Mouse (Mus musculus): ENCODE data around the gene Hebp2. TPM values are rescaled to one million over a fixed set of nuclear protein-coding genes. Genes with fewer than 3 reads are reported as not detected.

Gene Hebp2
- total RNA-seq, 4 experiments from 2014 or later, result 3.6 to 7.0 (median 5.8) TPM

- no peak for DNase-seq
Measured at GRCm38 (mm10) chr10:18508586-18508985, 37.3 kb downstream of the Hebp2 start.

- no peak for DNase-seq
Measured at GRCm38 (mm10) chr10:18507869-18508473, 37.9 kb downstream of the Hebp2 start.

GRCm38 (mm10) chr10:18506501-18506946, 39.4 kb downstream of the Hebp2 start:
- no peak for DNase-seq

- DNase-seq, result no peak
Measured at GRCm38 (mm10) chr10:18505690-18506089, 40.2 kb downstream of the Hebp2 start.

- no peak for DNase-seq
Measured at GRCm38 (mm10) chr10:18501997-18502396, 43.9 kb downstream of the Hebp2 start.

GRCm38 (mm10) chr10:18497066-18497465, 48.8 kb downstream of the Hebp2 start:
- no peak for DNase-seq

GRCm38 (mm10) chr10:18494249-18494648, 51.6 kb downstream of the Hebp2 start:
- no peak for DNase-seq

GRCm38 (mm10) chr10:18493010-18493894, 52.6 kb downstream of the Hebp2 start:
- DNase-seq, result no peak

- no peak for DNase-seq
Measured at GRCm38 (mm10) chr10:18491952-18492351, 53.9 kb downstream of the Hebp2 start.

- no peak for DNase-seq
Measured at GRCm38 (mm10) chr10:18489936-18490335, 55.9 kb downstream of the Hebp2 start.

Other genes with a start within 250 kb of the Hebp2 start
- 1 to 10 TPM; 2.2 to 5.6 (median 3.6) TPM for gene Nhsl1, start 227.1 kb downstream of the Hebp2 start, total RNA-seq (2022)
- 10 to 100 TPM in 2 of 4 experiments, 1 to 10 TPM in 2; 7.1 to 12.1 (median 9.1) TPM for gene Arfgef3, start 197.9 kb upstream of the Hebp2 start, total RNA-seq (2022)
- not detected for gene Gm4922, start 240.7 kb upstream of the Hebp2 start, total RNA-seq (2022)

Data from adrenal gland, adult 8-10 months (tissue).